Mouse (Mus musculus) central nervous system, embryonic 11.5 days (tissue): Measurements from ENCODE around the gene Zbtb48. TPM values are rescaled to one million over a fixed set of nuclear protein-coding genes. Genes with fewer than 3 reads are reported as not detected.

Source experiments
- polyA plus RNA-seq: library from polyadenylated mRNA; depleted of rRNA; stranded (reverse); fragments of >200 nt; gene quantifications from 2 replicates; pipeline ENCODE4 v1.2.3, GENCODE M21; 2012; rRNA removed

Zbtb48 gene
- polyA plus RNA-seq = 35.6 and 43.3 TPM in 2 replicates

GRCm38 (mm10) chr4:152027524-152027923 lies at the start of gene Zbtb48:
TSS of gene Zbtb48 (minus strand) at chr4:152027671.

GRCm38 (mm10) chr4:152072121-152072601 lies 44.7 kb upstream of the Zbtb48 start, which contains the start of gene Plekhg5:
TSS of gene Plekhg5 (plus strand) at chr4:152072498.

GRCm38 (mm10) chr4:152038985-152039830 lies 11.7 kb upstream of the Zbtb48 start, which contains the start of gene Nol9:
TSS of gene Nol9 (plus strand) at chr4:152039321.

GRCm38 (mm10) chr4:152038225-152038984 lies 10.9 kb upstream of the Zbtb48 start, which contains the start of gene Tas1r1:
TSS of gene Tas1r1 (minus strand) at chr4:152038568.

DNA sequence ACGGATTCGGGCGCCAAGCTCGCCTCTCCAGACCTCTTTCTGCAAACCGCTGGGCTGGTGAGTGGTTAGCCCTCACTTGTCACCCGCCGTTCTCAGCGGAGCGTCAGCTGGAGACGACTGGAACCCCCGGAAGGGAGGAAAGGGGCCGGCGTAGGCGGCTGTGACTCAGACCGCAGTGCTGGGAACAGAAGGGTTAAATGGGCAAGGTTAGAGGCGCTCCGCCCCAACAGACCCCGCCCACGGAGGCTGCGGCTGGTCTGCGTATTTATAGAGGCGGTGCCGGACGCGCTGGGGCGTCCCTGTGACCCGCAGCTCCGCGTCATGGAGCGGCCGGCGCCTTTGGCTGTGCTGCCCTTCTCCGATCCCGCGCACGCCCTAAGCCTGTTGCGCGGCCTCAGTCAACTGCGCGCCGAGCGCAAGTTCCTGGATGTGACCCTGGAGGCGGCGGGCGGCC lies 18.8 kb downstream of the Zbtb48 start, which contains the start of gene Klhl21:
TSS of gene Klhl21 (plus strand) at position 182 of the 454 bp plus-strand sequence.

DNA sequence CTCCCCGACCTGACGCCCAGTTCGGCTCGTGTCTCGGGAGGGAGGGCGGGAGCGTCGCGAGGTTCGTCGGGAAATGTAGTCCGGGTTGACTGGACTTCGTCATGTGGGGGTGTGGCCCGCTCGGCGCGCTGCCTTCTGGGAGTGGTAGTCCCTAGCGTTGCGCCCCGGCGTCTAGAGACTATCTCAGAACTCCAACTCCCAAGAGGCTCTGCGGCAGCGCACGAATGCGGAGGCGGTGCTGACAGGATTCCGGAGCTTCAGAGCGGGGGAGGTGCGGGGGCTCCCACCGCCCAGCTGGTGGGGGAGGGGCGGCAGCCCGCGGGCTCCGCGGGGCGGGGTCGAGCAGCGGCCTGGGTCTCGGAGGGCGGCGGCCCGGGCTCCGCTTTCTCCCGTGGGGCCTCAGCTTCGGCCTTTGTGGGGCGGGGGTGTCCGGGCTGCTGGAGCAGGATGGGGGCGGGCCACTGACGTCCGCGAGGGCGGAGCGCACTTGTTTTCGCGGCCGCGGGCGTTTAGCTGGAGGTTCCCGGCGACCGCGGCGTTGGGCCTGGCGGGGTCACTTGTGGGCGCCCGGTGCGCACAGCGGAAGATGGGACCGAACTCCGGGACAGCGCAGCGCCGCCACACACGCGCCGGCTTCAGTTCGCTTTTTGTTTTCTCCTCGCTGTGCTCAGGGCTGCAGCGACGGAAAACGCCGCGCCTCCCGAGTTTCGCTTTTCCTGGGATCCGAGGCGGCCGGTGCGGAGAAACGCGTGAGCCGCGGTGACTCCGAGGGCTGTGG lies 31.1 kb downstream of the Zbtb48 start, which contains the start of gene Phf13:
TSS of gene Phf13 (minus strand) at position 86 of the 778 bp plus-strand sequence.

GRCm38 (mm10) chr4:151988342-151989109 lies 38.9 kb downstream of the Zbtb48 start, which contains the start of gene Thap3:
TSS of gene Thap3 (minus strand) at chr4:151988997.

Other genes starting within 250 kb of the Zbtb48 start
- 43.4 and 44.4 TPM in 2 replicates for gene Camta1, start 165.8 kb downstream of the Zbtb48 start, polyA plus RNA-seq
- 80.5 and 103 TPM in 2 replicates for gene Dnajc11, start 94.0 kb downstream of the Zbtb48 start, polyA plus RNA-seq
- 38.6 and 39.6 TPM in 2 replicates for gene Thap3, start 38.7 kb downstream of the Zbtb48 start, polyA plus RNA-seq
- gene Phf13, start 31.4 kb downstream of the Zbtb48 start, polyA plus RNA-seq = 18.4 and 23.2 TPM in 2 replicates
- 5.9 and 7.6 TPM in 2 replicates for gene Klhl21, start 18.9 kb downstream of the Zbtb48 start, polyA plus RNA-seq
- gene Tas1r1, start 10.9 kb upstream of the Zbtb48 start, polyA plus RNA-seq = 0.05 and 0.17 TPM in 2 replicates
- 24.9 and 28.4 TPM in 2 replicates for gene Nol9, start 11.7 kb upstream of the Zbtb48 start, polyA plus RNA-seq
- gene Plekhg5, start 44.8 kb upstream of the Zbtb48 start, polyA plus RNA-seq = 14.7 and 18.2 TPM in 2 replicates
- 2.2 and 3.1 TPM in 2 replicates for gene Tnfrsf25, start 88.3 kb upstream of the Zbtb48 start, polyA plus RNA-seq
- 1.8 and 2.6 TPM in 2 replicates for gene Espn, start 124.7 kb upstream of the Zbtb48 start, polyA plus RNA-seq
- gene Hes2, start 131.2 kb upstream of the Zbtb48 start, polyA plus RNA-seq = 0.97 and 1.2 TPM in 2 replicates
- 56.4 and 73.6 TPM in 2 replicates for gene Acot7, start 150.5 kb upstream of the Zbtb48 start, polyA plus RNA-seq
- gene Gpr153, start 246.6 kb upstream of the Zbtb48 start, polyA plus RNA-seq = 17.2 and 17.6 TPM in 2 replicates